ENCODE assay signal across 20 mouse cellular contexts in the genomic region with DNA sequence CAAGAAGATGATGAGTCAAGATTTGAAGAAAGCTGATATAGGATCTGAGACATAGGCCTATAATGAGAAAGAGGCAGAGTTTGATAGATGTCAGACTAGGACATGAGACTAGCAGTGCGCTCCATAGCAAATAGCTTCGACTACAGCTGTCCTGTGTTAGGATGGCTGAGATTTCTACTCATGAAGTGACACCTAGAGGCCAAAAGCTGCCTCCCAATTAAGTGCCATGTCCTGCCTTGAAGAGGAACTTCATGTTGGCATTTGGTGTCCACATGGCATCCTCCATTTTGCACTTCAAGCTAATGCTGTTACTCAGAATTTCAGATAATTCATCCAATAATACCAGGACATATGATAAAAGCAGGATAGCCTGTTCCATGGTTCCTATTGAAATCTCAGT. TPM values are rescaled to one million over a fixed set of nuclear protein-coding genes. Genes with fewer than 3 reads are reported as not detected.
DNase-seq lines count a peak whose midpoint lies in the region; ATAC-seq and TF ChIP-seq lines count a peak whose summit lies in the region.
"Had no signal": no experiment of that assay in that cellular context is flagged by ENCODE, and none has a peak within 500 bp of the region (broad histone marks: within the 10 kb centered on the region; RNA-seq: fewer than 3 reads in every experiment).

No protein-coding gene starts in this region.

- 0 out of 2 replicates have a peak, but pooled peaks have one; percentile 7 for TF ChIP-seq CTCF in forebrain, postnatal 0 days (IDR thresholded peaks at IDR 0.05; ENCODE audit: low read depth)
- 0 out of 2 replicates have a peak, but pooled peaks have one; percentile 25 for TF ChIP-seq CTCF in kidney, postnatal 0 days (IDR thresholded peaks at IDR 0.05; ENCODE audit: low read depth)
- TF ChIP-seq CTCF in Patski (IDR thresholded peaks at IDR 0.05), result peak; percentile 58

- POLR2A ChIA-PET in Patski (lab: Charles Lee), result no interaction called here

- H3K9me3 ChIP-seq in forebrain, postnatal 0 days (ENCODE audit: low read length), result no peaks in the 10 kb centered on the region
- no peaks in the 10 kb centered on the region for H3K9me3 ChIP-seq in forebrain, embryonic 16.5 days (ENCODE audit: control insufficient read depth, low read length)
- H3K9me3 ChIP-seq in kidney, postnatal 0 days (replicated peaks; ENCODE audit: low read length), result no peaks in the 10 kb centered on the region
- H3K9me3 ChIP-seq: embryonic facial prominence, embryonic 13.5 days; forebrain, embryonic 13.5 days; hindbrain, embryonic 15.5 days; kidney, embryonic 15.5 days had no signal

- H3K27ac ChIP-seq in forebrain, postnatal 0 days (ENCODE audit: low read depth, low read length), result no peak overlapping the region
- H3K27ac ChIP-seq in forebrain, embryonic 16.5 days (ENCODE audit: low read length), result no peak overlapping the region
- H3K27ac ChIP-seq in kidney, postnatal 0 days, result no peak overlapping the region
- H3K27ac ChIP-seq: embryonic facial prominence, embryonic 13.5 days; forebrain, embryonic 13.5 days; hindbrain, embryonic 15.5 days; kidney, embryonic 15.5 days had no signal

- H3K36me3 ChIP-seq in forebrain, postnatal 0 days (ENCODE audit: insufficient read depth), result no peaks in the 10 kb centered on the region
- H3K36me3 ChIP-seq in forebrain, embryonic 16.5 days (ENCODE audit: control insufficient read depth, insufficient read depth), result no peaks in the 10 kb centered on the region
- H3K36me3 ChIP-seq in kidney, postnatal 0 days (ENCODE audit: insufficient read depth, low read length), result no peaks in the 10 kb centered on the region
- H3K36me3 ChIP-seq: embryonic facial prominence, embryonic 13.5 days; hindbrain, embryonic 15.5 days; kidney, embryonic 15.5 days had no signal

- H3K4me2 ChIP-seq in forebrain, postnatal 0 days (ENCODE audit: low read depth), result no peak overlapping the region
- H3K4me2 ChIP-seq in forebrain, embryonic 16.5 days (ENCODE audit: low read length), result no peak overlapping the region
- H3K4me2 ChIP-seq in kidney, postnatal 0 days (ENCODE audit: low read length), result no peak overlapping the region
- H3K4me2 ChIP-seq: embryonic facial prominence, embryonic 13.5 days; forebrain, embryonic 13.5 days; hindbrain, embryonic 15.5 days; kidney, embryonic 15.5 days; midbrain, embryonic 11.5 days had no signal

- no peak for DNase-seq in forebrain, postnatal 0 days
- DNase-seq in kidney, postnatal 0 days (ENCODE audit: low spot score), result no peak
- no peak for DNase-seq in kidney, adult 9 months
- DNase-seq in Patski (ENCODE audit: low read depth, low spot score), result no peak
- DNase-seq in left cerebral cortex, adult 18-20 months (ENCODE audit: low spot score in 2 of 2), result no peak
- no peak for DNase-seq in B cell, adult 2 months
- DNase-seq: adrenal gland, adult 2 months; cerebellum, adult 18-20 months; embryo, embryonic 11 days; gastrocnemius, postnatal 10 days; heart, adult 11 months; heart, postnatal 4 days; thymus, postnatal 36 days had no signal

- in situ Hi-C loops in Patski (cut with MboI; ENCODE audit: low pct_unique_long_range_greater_than_20kb), result no loop called here

- 86% methylated on average over 2 of the region's 2 CpGs for WGBS in forebrain, postnatal 0 days
- WGBS in forebrain, embryonic 16.5 days, result 75% methylated on average over 2 of the region's 2 CpGs
- 86% methylated on average over 2 of the region's 2 CpGs for WGBS in kidney, postnatal 0 days

- no peak overlapping the region for H3K9ac ChIP-seq in forebrain, postnatal 0 days
- H3K9ac ChIP-seq in forebrain, embryonic 16.5 days (replicated peaks; ENCODE audit: low read depth, low read length), result no peak overlapping the region
- H3K9ac ChIP-seq in kidney, postnatal 0 days (ENCODE audit: low read depth, low read length), result no peak overlapping the region
- H3K9ac ChIP-seq: embryonic facial prominence, embryonic 13.5 days; forebrain, embryonic 13.5 days; hindbrain, embryonic 15.5 days; kidney, embryonic 15.5 days had no signal

- no peak overlapping the region for H3K4me3 ChIP-seq in forebrain, postnatal 0 days (ENCODE audit: low read depth, low read length)
- no peak overlapping the region for H3K4me3 ChIP-seq in forebrain, embryonic 16.5 days (replicated peaks; ENCODE audit: low read length)
- H3K4me3 ChIP-seq in kidney, postnatal 0 days (replicated peaks; ENCODE audit: low read depth, low read length), result no peak overlapping the region
- H3K4me3 ChIP-seq: embryonic facial prominence, embryonic 13.5 days; erythroblast, embryonic 14.5 days; forebrain, embryonic 13.5 days; hindbrain, embryonic 15.5 days; kidney, embryonic 15.5 days had no signal

- no peak for ATAC-seq in forebrain, postnatal 0 days
- no peak for ATAC-seq in forebrain, embryonic 16.5 days
- ATAC-seq in kidney, postnatal 0 days (replicated peaks; ENCODE audit: low FRiP score, low read depth), result no peak
- no peak for ATAC-seq in Patski
- ATAC-seq: forebrain, embryonic 13.5 days had no signal

- H3K4me1 ChIP-seq in forebrain, postnatal 0 days (ENCODE audit: insufficient read depth), result no peaks in the 10 kb centered on the region
- no peaks in the 10 kb centered on the region for H3K4me1 ChIP-seq in forebrain, embryonic 16.5 days (replicated peaks; ENCODE audit: control insufficient read depth, insufficient read depth, low read length)
- H3K4me1 ChIP-seq in kidney, postnatal 0 days (replicated peaks; ENCODE audit: insufficient read depth, low read length), result no peaks in the 10 kb centered on the region
- H3K4me1 ChIP-seq: embryonic facial prominence, embryonic 13.5 days; forebrain, embryonic 13.5 days; hindbrain, embryonic 15.5 days; kidney, embryonic 15.5 days had no signal

- CTCF ChIA-PET in Patski (lab: Charles Lee), result interaction anchor here (0.7 to 1.7 kb wide), 7 partner anchors 11 to 278 kb away, joined by 3 to 5 read pairs (median 4); no protein-coding TSS in a partner anchor

- no peaks in the 10 kb centered on the region for H3K27me3 ChIP-seq in forebrain, postnatal 0 days (ENCODE audit: insufficient read depth, low read length)
- H3K27me3 ChIP-seq in forebrain, embryonic 16.5 days (replicated peaks; ENCODE audit: control insufficient read depth, insufficient read depth, low read length), result no peaks in the 10 kb centered on the region
- no peaks in the 10 kb centered on the region for H3K27me3 ChIP-seq in kidney, postnatal 0 days (ENCODE audit: insufficient read depth, low read length)
- H3K27me3 ChIP-seq in Patski, result peaks cover 7% of the 10 kb centered on the region
- H3K27me3 ChIP-seq: embryonic facial prominence, embryonic 13.5 days; forebrain, embryonic 13.5 days; hindbrain, embryonic 15.5 days; kidney, embryonic 15.5 days had no signal

RNA-seq across cellular contexts. Expression of a gene that starts 22.4 kb away (rescaled TPM):
- total RNA-seq in forebrain, postnatal 0 days (2014; rRNA removed), result 230 and 256 TPM in 2 replicates
- 156 and 192 TPM in 2 replicates for polyA plus RNA-seq in forebrain, postnatal 0 days (2015; fragmentation: Nextera tagmentation; extraction: Ambion mirVana)
- polyA plus RNA-seq in forebrain, embryonic 16.5 days (2015; fragmentation: Nextera tagmentation; extraction: Ambion mirVana), result 190 and 193 TPM in 2 replicates
- polyA plus RNA-seq in kidney, postnatal 0 days (2015; fragmentation: Nextera tagmentation; extraction: Ambion mirVana), result 165 and 182 TPM in 2 replicates
- 416 TPM for polyA plus RNA-seq in Patski (2021)
- total RNA-seq in left cerebral cortex, adult 18-20 months (2021), result 100 to 1,000 TPM; 150 to 157 TPM

Comparison
In these comparisons a context has a peak if more than half of its experiments do, and no peak if none do; other contexts are left out.
1. CTCF ChIP-seq: peak in every context shown above with its lines; median percentile 58 in Patski; 25 in kidney, postnatal 0 days; 7 in forebrain, postnatal 0 days.